24 mouse cellular contexts compared by ENCODE assay signal in genomic region chr14:55083481-55083880, GRCm38 (mm10). TPM values are rescaled to one million over a fixed set of nuclear protein-coding genes. Genes with fewer than 3 reads are reported as not detected.
DNase-seq lines count a peak whose midpoint lies in the region; ATAC-seq and TF ChIP-seq lines count a peak whose summit lies in the region.
"Had no signal": no experiment of that assay in that cellular context is flagged by ENCODE, and none has a peak within 500 bp of the region (broad histone marks: within the 10 kb centered on the region; RNA-seq: fewer than 3 reads in every experiment).

No protein-coding gene starts in this region.

- H3K9me3 ChIP-seq in forebrain, embryonic 15.5 days = no peaks in the 10 kb centered on the region
- no peaks in the 10 kb centered on the region for H3K9me3 ChIP-seq in forebrain, postnatal 0 days (ENCODE audit: low read length)
- H3K9me3 ChIP-seq in kidney, embryonic 14.5 days (ENCODE audit: control insufficient read depth, low read length) = no peaks in the 10 kb centered on the region
- no peaks in the 10 kb centered on the region for H3K9me3 ChIP-seq in E14TG2a.4 (ENCODE audit: low read length)
- no peaks in the 10 kb centered on the region for H3K9me3 ChIP-seq in hindbrain, embryonic 10.5 days
- no peaks in the 10 kb centered on the region for H3K9me3 ChIP-seq in intestine, embryonic 15.5 days
- H3K9me3 ChIP-seq: forebrain, embryonic 13.5 days; limb, embryonic 12.5 days; liver, embryonic 15.5 days; midbrain, embryonic 13.5 days had no signal

- TF ChIP-seq CTCF in forebrain, postnatal 0 days (IDR thresholded peaks at IDR 0.05; ENCODE audit: low read depth) = no peak
- TF ChIP-seq CTCF in E14TG2a.4 (conservative IDR thresholded peaks at IDR 0.05; ENCODE audit: low read length) = no peak

- H3K27me3 ChIP-seq in forebrain, embryonic 15.5 days = no peaks in the 10 kb centered on the region
- H3K27me3 ChIP-seq in forebrain, postnatal 0 days (ENCODE audit: insufficient read depth, low read length) = no peaks in the 10 kb centered on the region
- no peaks in the 10 kb centered on the region for H3K27me3 ChIP-seq in kidney, embryonic 14.5 days (ENCODE audit: control insufficient read depth, insufficient read depth, low read length)
- H3K27me3 ChIP-seq in E14TG2a.4 (ENCODE audit: insufficient read depth, low read length) = no peaks in the 10 kb centered on the region
- peaks cover 7% of the 10 kb centered on the region for H3K27me3 ChIP-seq in hindbrain, embryonic 10.5 days (ENCODE audit: insufficient read depth, poor library complexity, severe bottlenecking)
- H3K27me3 ChIP-seq in intestine, embryonic 15.5 days (replicated peaks) = no peaks in the 10 kb centered on the region
- H3K27me3 ChIP-seq: forebrain, embryonic 13.5 days; midbrain, embryonic 13.5 days had no signal

- H3K36me3 ChIP-seq in forebrain, embryonic 15.5 days = peaks cover 6% of the 10 kb centered on the region; the same call in 1 of the 2 replicates
- H3K36me3 ChIP-seq in forebrain, postnatal 0 days (ENCODE audit: insufficient read depth) = no peaks in the 10 kb centered on the region; the same call in 1 of the 2 replicates
- no peaks in the 10 kb centered on the region for H3K36me3 ChIP-seq in kidney, embryonic 14.5 days (ENCODE audit: control insufficient read depth, insufficient read depth, low read length)
- H3K36me3 ChIP-seq in E14TG2a.4 (ENCODE audit: insufficient read depth, low read length) = peaks cover 34% of the 10 kb centered on the region
- no peaks in the 10 kb centered on the region for H3K36me3 ChIP-seq in hindbrain, embryonic 10.5 days
- no peaks in the 10 kb centered on the region for H3K36me3 ChIP-seq in intestine, embryonic 15.5 days
- H3K36me3 ChIP-seq: limb, embryonic 12.5 days; liver, embryonic 15.5 days; midbrain, embryonic 13.5 days had no signal

- H3K4me1 ChIP-seq in forebrain, embryonic 15.5 days = peaks cover 86% of the 10 kb centered on the region
- peaks cover 17% of the 10 kb centered on the region for H3K4me1 ChIP-seq in forebrain, postnatal 0 days (ENCODE audit: insufficient read depth)
- peaks cover 23% of the 10 kb centered on the region for H3K4me1 ChIP-seq in kidney, embryonic 14.5 days (ENCODE audit: control insufficient read depth, insufficient read depth, low read length)
- H3K4me1 ChIP-seq in E14TG2a.4 (replicated peaks; ENCODE audit: low read depth, low read length) = peaks cover 99% of the 10 kb centered on the region
- H3K4me1 ChIP-seq in hindbrain, embryonic 10.5 days (replicated peaks) = peaks cover 49% of the 10 kb centered on the region
- H3K4me1 ChIP-seq in intestine, embryonic 15.5 days (replicated peaks) = peaks cover 12% of the 10 kb centered on the region

- no peak overlapping the region for H3K4me3 ChIP-seq in forebrain, embryonic 15.5 days
- no peak overlapping the region for H3K4me3 ChIP-seq in forebrain, postnatal 0 days (ENCODE audit: low read depth, low read length)
- no peak overlapping the region for H3K4me3 ChIP-seq in kidney, embryonic 14.5 days (ENCODE audit: low read length)
- peak overlapping the region; percentile 33 for H3K4me3 ChIP-seq in E14TG2a.4 (replicated peaks; ENCODE audit: low read length)
- H3K4me3 ChIP-seq in hindbrain, embryonic 10.5 days = no peak overlapping the region
- no peak overlapping the region for H3K4me3 ChIP-seq in intestine, embryonic 15.5 days (replicated peaks)
- H3K4me3 ChIP-seq: forebrain, embryonic 13.5 days; heart, adult 2 months; limb, embryonic 12.5 days; liver, embryonic 15.5 days; midbrain, embryonic 13.5 days; myocyte had no signal

- 0 out of 2 replicates have a peak overlapping the region, but pooled peaks have one; percentile 17 for H3K9ac ChIP-seq in forebrain, embryonic 15.5 days (replicated peaks)
- no peak overlapping the region for H3K9ac ChIP-seq in forebrain, postnatal 0 days
- H3K9ac ChIP-seq in kidney, embryonic 14.5 days (ENCODE audit: low read depth, low read length) = no peak overlapping the region
- H3K9ac ChIP-seq in intestine, embryonic 15.5 days = no peak overlapping the region
- H3K9ac ChIP-seq: forebrain, embryonic 13.5 days; limb, embryonic 12.5 days; liver, embryonic 15.5 days; midbrain, embryonic 13.5 days had no signal

- no peak for DNase-seq in forebrain, postnatal 0 days
- peak; percentile 85 for DNase-seq in kidney, adult 9 months
- DNase-seq in kidney, postnatal 36 days = peak; percentile 44 to 83
- no peak for DNase-seq in hindbrain, embryonic 10.5 days (ENCODE audit: low spot score)
- DNase-seq: adrenal gland, adult 2 months; cerebellum, adult 8-10 months; gastrocnemius, postnatal 25 days; heart, adult 2 months; heart, postnatal 4 days; lung, postnatal 10 days; retina, postnatal 1 day; right cerebral cortex, postnatal 4 days; thymus, postnatal 25 days had no signal

- H3K4me2 ChIP-seq in forebrain, embryonic 15.5 days (replicated peaks) = no peak overlapping the region
- H3K4me2 ChIP-seq in forebrain, postnatal 0 days (ENCODE audit: low read depth) = no peak overlapping the region
- no peak overlapping the region for H3K4me2 ChIP-seq in kidney, embryonic 14.5 days (replicated peaks; ENCODE audit: low read depth, low read length)
- H3K4me2 ChIP-seq in intestine, embryonic 15.5 days (replicated peaks) = no peak overlapping the region
- H3K4me2 ChIP-seq: forebrain, embryonic 13.5 days; limb, embryonic 12.5 days; liver, embryonic 15.5 days; midbrain, embryonic 13.5 days had no signal

- no peak for ATAC-seq in forebrain, embryonic 15.5 days (replicated peaks)
- no peak for ATAC-seq in forebrain, postnatal 0 days
- no peak for ATAC-seq in kidney, embryonic 14.5 days (ENCODE audit: low FRiP score, low TSS enrichment)
- ATAC-seq in intestine, embryonic 15.5 days = no peak
- ATAC-seq: CD4-positive, CD25-positive, alpha-beta regulatory T cell, adult 4 months; forebrain, embryonic 13.5 days; midbrain, embryonic 13.5 days had no signal

- H3K27ac ChIP-seq in forebrain, embryonic 15.5 days (replicated peaks) = peak overlapping the region; percentile 42
- no peak overlapping the region for H3K27ac ChIP-seq in forebrain, postnatal 0 days (ENCODE audit: low read depth, low read length)
- H3K27ac ChIP-seq in kidney, embryonic 14.5 days (ENCODE audit: low read depth, low read length) = no peak overlapping the region
- no peak overlapping the region for H3K27ac ChIP-seq in hindbrain, embryonic 10.5 days
- H3K27ac ChIP-seq in intestine, embryonic 15.5 days = no peak overlapping the region
- H3K27ac ChIP-seq: forebrain, embryonic 13.5 days; heart, adult 2 months; limb, embryonic 12.5 days; liver, embryonic 15.5 days; midbrain, embryonic 13.5 days had no signal

- 67% methylated on average over 6 of the region's 6 CpGs for WGBS in forebrain, embryonic 15.5 days
- 62% methylated on average over 6 of the region's 6 CpGs for WGBS in forebrain, postnatal 0 days
- WGBS in kidney, embryonic 14.5 days = 72% methylated on average over 6 of the region's 6 CpGs
- 83% methylated on average over 6 of the region's 6 CpGs for WGBS in hindbrain, embryonic 10.5 days
- 56% methylated on average over 6 of the region's 6 CpGs for WGBS in intestine, embryonic 15.5 days

RNA-seq across cellular contexts. Expression of gene Zfhx2, which starts 8.6 kb away (rescaled TPM):
- 27.4 and 30.6 TPM in 2 replicates for polyA plus RNA-seq in forebrain, embryonic 15.5 days (2015; fragmentation: Nextera tagmentation; extraction: Ambion mirVana)
- total RNA-seq in forebrain, postnatal 0 days (2014; rRNA removed) = 8.9 and 11.1 TPM in 2 replicates
- 2.7 and 7.5 TPM in 2 replicates for polyA plus RNA-seq in forebrain, postnatal 0 days (2015; fragmentation: Nextera tagmentation; extraction: Ambion mirVana)
- polyA plus RNA-seq in kidney, embryonic 14.5 days (2014; fragmentation: Nextera tagmentation; extraction: Ambion mirVana) = 5.8 and 6.4 TPM in 2 replicates
- polyA plus RNA-seq in hindbrain, embryonic 10.5 days (2016; fragmentation: Nextera tagmentation; extraction: Ambion mirVana) = 8.8 and 17.7 TPM in 2 replicates
- 3.8 and 4.4 TPM in 2 replicates for polyA plus RNA-seq in intestine, embryonic 15.5 days (2015; fragmentation: Nextera tagmentation; extraction: Ambion mirVana)

RNA-seq across cellular contexts. Expression of gene Thtpa, which starts 11.1 kb away (rescaled TPM):
- polyA plus RNA-seq in forebrain, embryonic 15.5 days (2015; fragmentation: Nextera tagmentation; extraction: Ambion mirVana) = 52.2 and 52.3 TPM in 2 replicates
- 49.0 and 55.2 TPM in 2 replicates for total RNA-seq in forebrain, postnatal 0 days (2014; rRNA removed)
- 47.2 and 48.0 TPM in 2 replicates for polyA plus RNA-seq in forebrain, postnatal 0 days (2015; fragmentation: Nextera tagmentation; extraction: Ambion mirVana)
- 14.5 and 21.8 TPM in 2 replicates for polyA plus RNA-seq in kidney, embryonic 14.5 days (2014; fragmentation: Nextera tagmentation; extraction: Ambion mirVana)
- 24.4 and 26.1 TPM in 2 replicates for polyA plus RNA-seq in hindbrain, embryonic 10.5 days (2016; fragmentation: Nextera tagmentation; extraction: Ambion mirVana)
- 19.0 and 19.4 TPM in 2 replicates for polyA plus RNA-seq in intestine, embryonic 15.5 days (2015; fragmentation: Nextera tagmentation; extraction: Ambion mirVana)

RNA-seq across cellular contexts. Expression of gene Ap1g2, which starts 22.9 kb away (rescaled TPM):
- 11.4 and 13.0 TPM in 2 replicates for polyA plus RNA-seq in forebrain, embryonic 15.5 days (2015; fragmentation: Nextera tagmentation; extraction: Ambion mirVana)
- total RNA-seq in forebrain, postnatal 0 days (2014; rRNA removed) = 11.3 and 12.8 TPM in 2 replicates
- polyA plus RNA-seq in forebrain, postnatal 0 days (2015; fragmentation: Nextera tagmentation; extraction: Ambion mirVana) = 4.2 and 5.5 TPM in 2 replicates
- 11.4 and 17.8 TPM in 2 replicates for polyA plus RNA-seq in kidney, embryonic 14.5 days (2014; fragmentation: Nextera tagmentation; extraction: Ambion mirVana)
- 14.5 and 16.3 TPM in 2 replicates for polyA plus RNA-seq in hindbrain, embryonic 10.5 days (2016; fragmentation: Nextera tagmentation; extraction: Ambion mirVana)
- 71.9 and 73.9 TPM in 2 replicates for polyA plus RNA-seq in intestine, embryonic 15.5 days (2015; fragmentation: Nextera tagmentation; extraction: Ambion mirVana)

RNA-seq across cellular contexts. Expression of gene Jph4, which starts 33.3 kb away (rescaled TPM):
- polyA plus RNA-seq in forebrain, embryonic 15.5 days (2015; fragmentation: Nextera tagmentation; extraction: Ambion mirVana) = 37.4 and 38.3 TPM in 2 replicates
- 156 and 160 TPM in 2 replicates for total RNA-seq in forebrain, postnatal 0 days (2014; rRNA removed)
- 47.4 and 55.3 TPM in 2 replicates for polyA plus RNA-seq in forebrain, postnatal 0 days (2015; fragmentation: Nextera tagmentation; extraction: Ambion mirVana)
- polyA plus RNA-seq in kidney, embryonic 14.5 days (2014; fragmentation: Nextera tagmentation; extraction: Ambion mirVana) = 0.43 and 0.55 TPM in 2 replicates
- polyA plus RNA-seq in hindbrain, embryonic 10.5 days (2016; fragmentation: Nextera tagmentation; extraction: Ambion mirVana) = 0.75 and 1.7 TPM in 2 replicates
- polyA plus RNA-seq in intestine, embryonic 15.5 days (2015; fragmentation: Nextera tagmentation; extraction: Ambion mirVana) = 1.6 and 1.7 TPM in 2 replicates
- total RNA-seq: megakaryocyte, adult 5-6 weeks had no signal
- polyA plus RNA-seq: CD4-positive, CD25-positive, alpha-beta regulatory T cell, adult 4 months; myocyte had no signal

Comparison
In these comparisons a context has a peak if more than half of its experiments do, and no peak if none do; other contexts are left out.
1. DNase-seq: peak in kidney, adult 9 months (single experiment) and kidney, postnatal 36 days (2 of 2); none in forebrain, postnatal 0 days (single experiment) and hindbrain, embryonic 10.5 days (single experiment).